Mouse (Mus musculus) CH12.LX (cell line): ENCODE data around the gene Selp.

Experiments used
- CHD2 ChIP-seq: IDR thresholded peaks from 2 replicates; pipeline ENCODE4 v1.6.1; 2011; ENCODE audit warnings: low read length, improper control_type of control experiment
- CTCF ChIP-seq, 2 experiments: IDR thresholded peaks in 1 of 2; conservative IDR thresholded peaks in 1 of 2; 2 replicates each; pipeline ENCODE4 v1.5.1; 2011 to 2012; ENCODE audit warnings: low read depth in 2 of 2, low read length in 2 of 2, improper control_type of control experiment in 1 of 2, inconsistent platforms in 1 of 2, mild to moderate bottlenecking in 1 of 2, moderate library complexity in 1 of 2
- MAX ChIP-seq: IDR thresholded peaks from 2 replicates; pipeline ENCODE4 v1.6.1; 2011; ENCODE audit warnings: low read length, improper control_type of control experiment
- MAZ ChIP-seq: IDR thresholded peaks from 2 replicates; pipeline ENCODE4 v1.6.1; 2012; ENCODE audit warnings: low read depth, mild to moderate bottlenecking, inconsistent platforms, low read length, improper control_type of control experiment, moderate library complexity
- MXI1 ChIP-seq: IDR thresholded peaks from 2 replicates; pipeline ENCODE4 v1.6.1; 2011; ENCODE audit warnings: mild to moderate bottlenecking, low read depth, low read length, improper control_type of control experiment
- NELFE ChIP-seq: IDR thresholded peaks from 2 replicates; pipeline ENCODE4 v1.6.1; 2011; ENCODE audit warnings: low read depth, low read length, improper control_type of control experiment
- POLR2A ChIP-seq: IDR thresholded peaks from 2 replicates; pipeline ENCODE4 v1.6.1; 2011; ENCODE audit warnings: low read depth, mild to moderate bottlenecking, improper control_type of control experiment, low read length
- RCOR1 ChIP-seq: conservative IDR thresholded peaks from 2 replicates; pipeline ENCODE4 v1.6.1; 2012; ENCODE audit warnings: low read depth, mild to moderate bottlenecking, inconsistent platforms, low read length, improper control_type of control experiment
- USF1 ChIP-seq: IDR thresholded peaks from 2 replicates; pipeline ENCODE4 v1.6.1; 2014; ENCODE audit warnings: low read depth, mild to moderate bottlenecking, inconsistent platforms, low read length, improper control_type of control experiment

DNA sequence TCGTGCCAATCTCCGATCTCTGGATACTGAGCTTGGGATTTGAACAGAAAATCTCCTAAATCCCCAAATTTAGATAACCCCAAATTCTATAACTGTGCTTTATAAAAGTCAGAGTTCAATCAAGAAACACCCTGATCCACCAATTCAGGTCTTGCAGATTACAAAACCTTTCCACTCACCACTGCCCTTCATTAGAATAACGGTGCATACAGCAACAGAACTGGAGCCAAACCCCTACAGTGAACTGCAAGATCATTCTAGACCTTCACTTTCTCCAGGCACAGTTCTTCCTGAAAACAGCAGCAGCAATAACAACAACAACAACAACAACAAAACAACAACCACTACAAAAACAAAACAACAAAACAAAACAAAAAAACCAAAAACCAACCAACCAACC, 28.3 kb upstream of the Selp start:
- no peak for TF ChIP-seq USF1
- TF ChIP-seq CTCF (conservative IDR thresholded peaks at IDR 0.05 in 1 of 2, IDR thresholded peaks at IDR 0.05 in 1 of 2; ENCODE audit: low read depth in 2 of 2, low read length in 2 of 2), result no peak
- TF ChIP-seq MXI1, result no peak
- no peak for TF ChIP-seq CHD2
- no peak for TF ChIP-seq RCOR1
- TF ChIP-seq POLR2A, result no peak
- no peak for TF ChIP-seq MAZ
- TF ChIP-seq MAX, result no peak
- no peak for TF ChIP-seq NELFE
